Mouse (Mus musculus) MEL (cell line): ENCODE results near the gene Limk2.

Experiments
- CTCF ChIP-seq, 3 experiments: IDR thresholded peaks in 2 of 3; conservative IDR thresholded peaks in 1 of 3; 2 replicates each; pipeline ENCODE4 v1.5.1; 2011 to 2012; ENCODE audit warnings: low read length in 3 of 3, low read depth in 2 of 3, mild to moderate bottlenecking in 2 of 3, improper control_type of control experiment in 1 of 3, inconsistent platforms in 1 of 3, mixed read lengths in 1 of 3, moderate library complexity in 1 of 3; ENCODE audit not compliant: control insufficient read depth in 1 of 3, insufficient read depth in 1 of 3, poor library complexity in 1 of 3, severe bottlenecking in 1 of 3
- ELF1 ChIP-seq: IDR thresholded peaks from 2 replicates; pipeline ENCODE4 v1.6.1; 2014; ENCODE audit warnings: low read depth, mild to moderate bottlenecking, inconsistent platforms, low read length, improper control_type of control experiment, moderate library complexity
- EP300 ChIP-seq, 2 experiments: IDR thresholded peaks; 2 replicates each; pipeline ENCODE4 v1.6.1; 2011; ENCODE audit warnings: improper control_type of control experiment in 2 of 2, low read length in 2 of 2, low read depth in 1 of 2, mild to moderate bottlenecking in 1 of 2
- ETS1 ChIP-seq: IDR thresholded peaks from 2 replicates; pipeline ENCODE4 v1.6.1; 2012; ENCODE audit warnings: low read depth, mild to moderate bottlenecking, inconsistent platforms, low read length, improper control_type of control experiment, moderate library complexity
- JUND ChIP-seq: IDR thresholded peaks from 2 replicates; pipeline ENCODE4 v1.6.1; 2011; ENCODE audit warnings: low read depth, mild to moderate bottlenecking, improper control_type of control experiment, low read length
- MYC ChIP-seq: IDR thresholded peaks from 2 replicates; pipeline ENCODE4 v1.6.1; 2011; ENCODE audit warnings: low read depth, mild to moderate bottlenecking, low read length, improper control_type of control experiment, moderate library complexity
- POLR2A ChIP-seq, 2 experiments: IDR thresholded peaks; 2 replicates each; pipeline ENCODE4 v1.6.1; 2011 to 2012; ENCODE audit warnings: low read length in 2 of 2, mild to moderate bottlenecking in 2 of 2, control low read depth in 1 of 2, improper control_type of control experiment in 1 of 2, low read depth in 1 of 2, moderate library complexity in 1 of 2; ENCODE audit not compliant: control insufficient read depth in 1 of 2, insufficient read depth in 1 of 2, poor library complexity in 1 of 2
- POLR2AphosphoS5 ChIP-seq: IDR thresholded peaks from 2 replicates; pipeline ENCODE4 v1.6.1; 2012; ENCODE audit warnings: low read depth, borderline replicate concordance, mild to moderate bottlenecking, inconsistent platforms, low read length, moderate library complexity, mixed read lengths
- SIN3A ChIP-seq: IDR thresholded peaks from 2 replicates; pipeline ENCODE4 v1.6.1; 2012; ENCODE audit warnings: low read length, improper control_type of control experiment, inconsistent platforms
- ZC3H11A ChIP-seq: IDR thresholded peaks from 2 replicates; pipeline ENCODE4 v1.6.1; 2012; ENCODE audit warnings: low read depth, mild to moderate bottlenecking, inconsistent platforms, low read length, improper control_type of control experiment

DNA sequence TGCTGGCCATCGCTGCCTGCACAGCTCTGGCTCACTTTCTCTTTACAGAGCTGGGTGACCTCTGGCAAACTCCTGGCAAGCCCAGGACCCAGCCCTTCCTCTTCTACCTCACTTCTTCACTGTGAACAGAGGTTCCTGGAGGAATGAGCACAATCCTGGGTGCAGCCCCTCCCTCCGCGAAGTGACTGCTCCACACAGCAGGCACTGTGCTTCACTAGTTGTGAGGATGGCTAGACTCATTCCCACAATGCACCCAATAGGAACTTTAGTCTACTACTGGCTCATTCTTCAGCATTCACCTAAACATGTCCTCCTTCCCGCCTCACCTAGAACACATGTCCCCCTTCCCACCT, 59.7 kb downstream of the Limk2 start:
- TF ChIP-seq ZC3H11A (no peak), ELF1 (no peak), CTCF (IDR thresholded peaks at IDR 0.05 in 2 of 3, conservative IDR thresholded peaks at IDR 0.05 in 1 of 3; ENCODE audit: control insufficient read depth in 1 of 3, insufficient read depth in 1 of 3, low read depth in 2 of 3, low read length in 3 of 3, poor library complexity in 1 of 3, severe bottlenecking in 1 of 3) (no peak), POLR2A (IDR thresholded peaks at IDR 0.05; ENCODE audit: control insufficient read depth in 1 of 2, insufficient read depth in 1 of 2, low read depth in 1 of 2, low read length in 2 of 2, poor library complexity in 1 of 2) (no peak), JUND (no peak), ETS1 (no peak), EP300 (IDR thresholded peaks at IDR 0.05; ENCODE audit: low read depth in 1 of 2, low read length in 2 of 2) (no peak), SIN3A (no peak), MYC (no peak), POLR2AphosphoS5 (no peak)
